ENCODE assay signal across 7 mouse cellular contexts in the genomic region with DNA sequence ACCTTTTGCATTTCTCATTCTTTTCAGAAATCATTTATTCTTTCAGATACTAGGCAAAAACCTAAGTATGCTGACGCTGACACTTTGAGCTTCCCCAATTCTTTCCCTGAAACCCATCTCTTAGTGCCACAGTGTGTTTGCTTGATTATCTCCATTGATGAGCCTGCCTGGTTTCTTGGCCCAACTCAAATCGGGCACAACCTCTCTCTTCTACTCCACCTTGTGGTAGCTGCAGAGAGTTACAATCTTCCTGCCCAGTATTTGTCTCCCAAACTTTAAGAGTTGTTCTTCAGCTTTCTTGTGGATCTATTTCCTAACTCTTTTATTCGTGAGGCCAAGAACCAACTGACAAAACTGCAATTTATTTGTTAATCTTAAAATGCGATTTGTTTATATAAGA.
DNase-seq lines count a peak whose midpoint lies in the region; ATAC-seq lines count a peak whose summit lies in the region.

No protein-coding gene starts in this region.

- DNase-seq in layer of hippocampus, adult 11-12 months (ENCODE audit: low spot score): peak; percentile 28
- no peak for DNase-seq in layer of hippocampus, postnatal 25 days (ENCODE audit: extremely low spot score in 1 of 2, low spot score in 1 of 2)
- DNase-seq in ES-CJ7 (ENCODE audit: low read depth, low spot score) (peak; percentile 53), adipocyte (ENCODE audit: low spot score) (peak; percentile 53)
- DNase-seq in fibroblast of lung, adult 2 months (ENCODE audit: low read depth): peak; percentile 25
- DNase-seq in spleen, postnatal 14 days (ENCODE audit: low spot score in 2 of 2): no peak

- peak; percentile 96 for ATAC-seq in megakaryocyte, adult 5-6 weeks (ENCODE audit: poor library complexity, severe bottlenecking)

Comparison
In these comparisons a context has a peak if more than half of its experiments do, and no peak if none do; other contexts are left out.
1. DNase-seq: peak in layer of hippocampus, adult 11-12 months (single experiment), ES-CJ7 (single experiment), adipocyte (single experiment) and fibroblast of lung, adult 2 months (single experiment); none in layer of hippocampus, postnatal 25 days (0 of 2) and spleen, postnatal 14 days (0 of 2).